Mouse (Mus musculus): ENCODE measurements around the gene Tmem212.

Gene Tmem212

GRCm38 (mm10) chr3:27899012-27899726, 3.0 kb upstream of the Tmem212 start:
- DNase-seq (ENCODE audit: low read depth in 1 of 2, low spot score in 2 of 2) = no peak

- DNase-seq (ENCODE audit: low read depth in 1 of 2, low spot score in 2 of 2) = no peak
These were observed 2.0 kb upstream of the Tmem212 start for GRCm38 (mm10) chr3:27898178-27898577.

GRCm38 (mm10) chr3:27886578-27886977, 9.6 kb downstream of the Tmem212 start:
- DNase-seq (ENCODE audit: low read depth in 1 of 2, low spot score in 2 of 2) = no peak

DNA sequence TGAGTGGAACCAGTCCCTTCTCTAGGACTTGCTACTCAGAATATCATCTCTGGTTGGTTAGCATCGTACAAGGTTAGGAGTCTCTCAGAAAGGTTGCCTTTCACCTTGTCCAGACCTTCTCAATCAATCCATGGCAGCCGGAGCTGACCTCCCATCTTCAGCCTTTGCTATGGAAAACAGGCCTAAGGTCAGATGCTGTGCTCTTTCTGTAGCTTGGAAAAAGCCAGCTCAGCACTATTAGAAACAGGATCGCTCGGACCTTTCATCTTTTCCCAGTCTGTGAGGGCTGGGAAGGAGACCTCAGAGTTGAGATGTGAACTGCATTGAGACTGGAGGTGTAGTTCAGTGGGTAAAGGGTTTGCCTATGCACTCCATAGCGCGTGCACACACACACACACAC, 10.6 kb downstream of the Tmem212 start:
- DNase-seq (ENCODE audit: low read depth in 1 of 2, low spot score in 2 of 2) = no peak

GRCm38 (mm10) chr3:27881897-27882835, 14.0 kb downstream of the Tmem212 start:
- no peak for DNase-seq (ENCODE audit: low read depth in 1 of 2, low spot score in 2 of 2)

- DNase-seq (ENCODE audit: low read depth in 1 of 2, low spot score in 2 of 2) = no peak
These were observed 17.1 kb downstream of the Tmem212 start for GRCm38 (mm10) chr3:27878854-27879610.

DNA sequence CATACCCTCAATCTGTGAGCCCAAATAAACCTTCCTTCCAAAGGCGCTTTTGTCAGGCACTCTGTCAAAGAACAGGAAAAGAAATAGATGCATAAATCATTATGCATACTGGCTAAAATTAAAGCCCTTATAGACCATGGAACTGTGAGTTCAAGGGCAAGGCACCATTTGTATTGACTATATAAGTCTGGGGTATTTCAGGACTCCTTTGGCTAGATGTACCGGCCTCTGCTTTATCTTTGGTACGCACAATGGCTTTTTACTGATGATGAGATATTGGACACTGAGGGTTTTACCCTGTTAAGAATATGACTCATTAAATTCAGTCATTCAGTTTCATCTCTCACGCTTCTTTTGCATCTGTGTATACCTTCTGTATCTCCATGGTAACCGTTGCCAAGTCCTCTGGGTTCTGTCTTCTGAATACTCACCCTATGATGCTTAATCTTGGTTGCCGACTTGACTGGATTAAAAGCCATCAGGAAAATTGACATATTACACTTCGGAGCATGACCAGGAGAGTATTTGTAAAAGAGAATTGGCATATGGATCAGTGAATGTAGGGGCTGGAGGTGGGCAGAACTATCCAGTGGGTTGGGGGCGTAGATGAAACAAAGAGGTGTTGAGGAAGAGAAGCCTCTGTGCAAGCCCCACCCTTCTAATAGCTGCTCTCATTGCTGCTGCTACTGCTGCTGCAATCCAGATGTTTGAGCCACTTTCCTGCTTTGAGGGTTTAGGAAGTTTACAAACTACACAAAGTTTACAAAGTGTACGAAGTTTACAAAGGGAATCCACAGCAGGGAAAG, 22.7 kb downstream of the Tmem212 start:
- DNase-seq (ENCODE audit: low read depth in 1 of 2, low spot score in 2 of 2) = no peak

DNA sequence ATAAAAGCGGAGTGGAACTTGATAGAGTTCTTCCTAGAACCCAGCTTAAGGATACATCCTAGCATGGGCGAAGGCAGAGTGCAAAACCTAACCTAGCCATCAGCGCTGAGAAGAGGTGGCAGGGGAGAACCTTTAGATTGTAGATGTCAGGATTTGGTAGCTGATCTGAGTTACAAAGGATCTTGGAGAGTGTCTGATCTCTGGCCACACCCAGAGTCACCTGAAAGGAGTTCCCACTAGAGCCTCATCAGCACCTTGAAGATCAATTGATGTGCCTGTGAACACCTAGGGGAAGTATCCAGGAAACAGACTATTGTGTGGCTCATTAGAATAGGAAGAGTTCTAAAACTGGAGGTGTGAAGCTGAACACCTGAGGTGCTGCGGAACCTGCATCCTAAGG, 23.7 kb downstream of the Tmem212 start:
- no peak for DNase-seq (ENCODE audit: low read depth in 1 of 2, low spot score in 2 of 2)

DNA sequence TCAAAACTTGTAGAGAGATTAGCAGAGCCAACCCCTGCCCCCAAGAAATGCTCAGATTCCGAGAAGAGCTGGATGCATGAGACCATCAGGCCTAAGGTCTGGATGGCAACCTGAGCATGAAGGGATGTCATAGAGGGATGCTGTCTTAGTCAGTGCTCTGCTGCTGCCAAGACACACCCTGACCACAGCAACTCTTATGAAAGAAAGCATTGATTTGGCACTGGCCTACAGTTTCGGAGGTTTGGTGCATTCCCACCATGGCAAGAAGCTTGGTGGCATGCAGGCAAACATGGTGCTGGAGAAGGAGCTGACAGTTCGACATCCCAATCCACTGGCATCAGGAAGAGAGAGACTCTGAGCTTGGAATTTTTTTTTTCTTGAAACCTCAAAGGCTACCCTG, 24.3 kb downstream of the Tmem212 start:
- no peak for DNase-seq (ENCODE audit: low read depth in 1 of 2, low spot score in 2 of 2)

GRCm38 (mm10) chr3:27871371-27871770, 24.8 kb downstream of the Tmem212 start:
- no peak for DNase-seq (ENCODE audit: low read depth in 1 of 2, low spot score in 2 of 2)

- DNase-seq (ENCODE audit: low read depth in 1 of 2, low spot score in 2 of 2) = no peak
These were observed 27.5 kb downstream of the Tmem212 start for GRCm38 (mm10) chr3:27868681-27869080.

DNA sequence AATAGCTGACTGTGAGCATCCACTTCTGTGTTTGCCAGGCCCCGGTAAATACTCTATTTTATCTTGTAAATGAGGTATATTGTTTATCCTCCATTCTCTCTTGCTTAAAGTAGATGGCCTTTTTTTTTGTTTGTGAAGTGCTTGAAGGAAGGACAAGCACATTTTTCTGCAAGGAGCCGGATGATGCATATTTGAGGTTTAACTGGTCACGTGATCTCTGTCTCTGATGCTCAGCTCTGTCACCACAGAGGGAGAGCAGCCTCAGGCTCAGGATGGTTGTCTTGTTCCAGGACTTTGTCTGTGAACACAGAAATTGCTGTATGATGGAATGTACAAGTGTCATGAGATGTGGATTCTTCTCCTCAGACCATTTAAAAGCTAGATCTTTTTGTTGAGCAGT, 28.4 kb downstream of the Tmem212 start:
- DNase-seq (ENCODE audit: low read depth in 1 of 2, low spot score in 2 of 2) = no peak

DNA sequence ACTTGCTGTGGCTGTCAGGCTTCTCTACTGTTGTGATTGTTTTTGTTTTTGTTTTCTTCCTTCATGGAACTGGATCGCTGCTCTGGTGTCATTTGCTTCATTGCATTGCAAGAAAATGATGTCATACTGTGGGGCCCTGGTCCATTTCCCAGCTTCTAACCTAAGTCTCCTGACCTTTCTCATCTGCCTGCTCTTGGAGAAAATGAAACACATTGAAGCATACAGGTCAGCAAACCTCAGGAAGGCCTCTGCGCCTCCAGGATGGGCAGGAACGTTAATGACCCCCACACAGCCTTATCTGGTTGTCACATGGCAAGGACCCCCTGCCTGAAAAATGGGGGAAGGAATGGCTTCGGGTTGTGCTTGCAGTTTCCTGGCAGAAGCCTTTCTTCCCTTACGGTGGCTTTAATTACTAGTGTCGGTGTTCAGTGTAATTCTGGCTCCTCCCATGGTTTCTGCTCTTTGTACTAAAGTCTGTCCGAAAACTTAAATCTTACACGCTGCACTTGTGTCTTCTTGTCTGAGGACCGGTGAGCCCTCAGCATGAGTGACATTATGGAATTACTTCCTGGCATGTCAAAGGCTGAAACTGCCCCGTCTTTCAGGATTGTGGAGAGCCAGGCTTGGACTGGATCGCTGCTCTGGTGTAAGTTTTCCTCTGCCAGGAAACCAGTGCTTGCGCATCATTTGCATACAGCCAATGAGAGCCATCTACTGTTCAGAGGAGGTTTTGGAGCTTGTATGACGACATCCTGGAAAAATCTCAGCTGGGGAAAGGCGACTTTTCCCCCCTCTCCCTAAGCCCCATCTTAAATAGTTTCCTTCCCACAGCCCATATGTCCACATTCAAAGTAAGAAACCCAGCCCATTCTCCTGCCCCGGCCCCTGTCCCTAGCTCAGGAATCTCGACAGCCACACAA, 33.1 kb downstream of the Tmem212 start:
- no peak for DNase-seq (ENCODE audit: low read depth in 1 of 2, low spot score in 2 of 2)

DNA sequence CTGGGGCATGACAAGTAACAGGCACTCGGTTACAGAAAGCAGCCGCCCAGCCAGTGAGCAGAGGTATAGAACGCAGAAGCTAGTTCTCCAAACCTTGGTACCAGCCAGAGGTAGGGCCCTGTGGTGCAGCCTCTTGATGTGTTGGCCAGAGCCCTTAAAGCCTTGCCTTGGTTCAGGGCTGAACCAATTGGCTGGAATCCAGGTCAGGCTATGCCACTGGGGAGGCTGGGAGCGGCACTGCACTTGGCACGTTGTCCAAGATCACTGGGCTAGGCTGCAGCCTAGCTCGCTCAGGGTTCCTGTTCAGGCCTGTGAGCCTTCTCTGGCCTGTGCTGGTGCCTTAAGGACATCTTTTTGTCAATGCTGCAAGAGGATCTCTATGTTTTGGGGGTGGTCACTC, 34.6 kb downstream of the Tmem212 start:
- no peak for DNase-seq (ENCODE audit: low read depth in 1 of 2, low spot score in 2 of 2)

DNA sequence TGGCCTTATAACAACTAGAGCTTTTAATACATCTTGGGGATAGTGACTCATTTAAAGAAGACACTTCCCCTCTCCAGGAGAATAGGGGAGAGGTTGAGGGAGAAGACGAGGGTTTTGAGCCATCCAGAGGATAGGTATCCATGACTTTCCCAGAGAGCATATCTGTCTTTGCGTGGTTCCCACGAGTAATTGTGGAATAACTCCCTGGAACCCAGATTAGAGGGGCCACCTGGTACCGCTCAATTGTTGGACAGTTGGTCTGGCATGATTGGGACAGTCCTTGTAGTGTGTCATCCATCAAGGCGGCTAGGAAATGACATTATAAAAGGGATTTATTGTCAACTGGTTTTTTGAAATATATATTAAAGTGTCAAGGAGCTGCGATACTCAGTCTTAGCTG, 35.1 kb downstream of the Tmem212 start:
- DNase-seq (ENCODE audit: low read depth in 1 of 2, low spot score in 2 of 2) = no peak

DNA sequence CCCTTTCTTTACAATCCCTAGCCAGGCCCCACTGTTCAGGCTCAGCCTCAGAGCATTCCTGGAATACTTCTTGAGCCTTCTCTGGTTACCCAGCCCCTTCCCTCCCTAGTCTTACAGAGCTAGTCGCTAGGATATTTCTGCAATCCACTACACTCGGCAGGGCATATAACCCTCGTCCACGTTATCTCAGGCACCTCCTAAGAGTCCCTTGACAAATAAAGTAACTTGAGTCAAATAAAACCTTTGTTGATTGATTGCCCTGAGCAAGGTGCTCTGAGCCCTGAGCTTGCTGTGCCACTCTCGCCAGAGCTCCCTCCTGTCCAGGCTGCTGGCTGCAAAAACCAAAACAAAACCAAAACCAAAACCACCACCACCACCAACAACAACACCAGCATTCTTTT, 37.0 kb downstream of the Tmem212 start:
- no peak for DNase-seq (ENCODE audit: low read depth in 1 of 2, low spot score in 2 of 2)

DNA sequence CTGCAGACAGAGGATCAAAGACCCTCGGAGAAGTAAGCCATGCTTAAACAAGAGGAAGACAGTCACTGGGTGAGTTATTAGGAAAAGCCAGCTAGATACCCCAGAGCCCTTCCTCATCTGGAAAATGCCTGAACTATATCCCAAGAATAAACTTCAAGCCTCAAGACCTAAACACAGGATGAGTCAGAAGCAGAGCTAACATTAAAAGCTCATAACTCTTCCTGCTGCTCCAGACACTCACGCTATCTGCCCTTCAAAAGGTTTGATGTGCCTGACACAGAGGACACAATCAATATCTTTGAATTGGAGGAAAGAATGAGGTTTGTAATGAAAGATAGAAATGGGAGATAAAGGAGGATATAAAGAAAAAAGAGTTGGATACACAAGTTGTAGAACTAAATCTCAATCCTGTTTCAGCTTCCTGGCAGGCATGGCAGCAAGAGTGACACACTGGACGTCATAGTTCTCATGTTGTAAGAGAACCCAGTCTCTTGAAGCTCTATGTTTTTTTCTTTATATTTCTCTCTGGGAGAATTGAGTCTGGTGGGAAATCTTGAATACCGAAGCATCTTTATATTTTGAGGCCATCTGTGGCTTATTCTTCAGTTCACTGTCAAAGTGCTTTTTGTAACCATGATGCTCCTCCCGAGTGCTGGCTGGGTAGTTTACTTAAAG, 37.6 kb downstream of the Tmem212 start:
- no peak for DNase-seq (ENCODE audit: low read depth in 1 of 2, low spot score in 2 of 2)

DNA sequence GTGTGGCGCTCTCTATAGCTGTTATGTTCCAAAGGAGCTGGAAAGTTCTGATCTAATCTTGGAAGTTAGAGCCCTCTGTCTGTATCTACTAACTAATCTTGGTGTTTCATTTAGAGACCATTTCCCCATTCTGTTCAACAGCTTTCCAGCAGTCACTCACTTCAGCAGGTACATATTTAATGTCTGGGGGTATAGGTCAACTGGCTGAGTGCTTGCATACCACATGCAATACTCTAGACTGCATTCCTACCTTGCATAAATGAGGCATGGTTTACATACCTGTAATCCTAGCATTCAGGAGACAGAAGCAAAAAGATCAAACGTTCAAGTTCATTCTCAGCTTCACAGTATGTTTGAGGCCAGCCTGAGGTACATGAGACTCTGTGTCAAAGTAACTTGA, 39.9 kb downstream of the Tmem212 start:
- no peak for DNase-seq (ENCODE audit: low read depth in 1 of 2, low spot score in 2 of 2)

Data from monocyte, adult 2 months (primary cell).